Mouse (Mus musculus): ENCODE measurements around the gene Bach2.

- TF ChIP-seq POLR2A (IDR thresholded peaks at IDR 0.05; ENCODE audit: borderline replicate concordance, extremely low read depth, low read depth, low read length) (no peak), CTCF (IDR thresholded peaks at IDR 0.05; ENCODE audit: insufficient read depth, low read length) (no peak)
Measured at GRCm38 (mm10) chr4:32430136-32430535, 191.5 kb downstream of the Bach2 start.
